Mouse (Mus musculus) telencephalon, adult 2 months (tissue): ENCODE data around the gene Hdac9.
"Not testable (repeated sequence)": the region's sequence is repeated elsewhere in the genome, so short reads cannot be mapped to it uniquely, and the experiment has no call there.

Source experiments
- DNase-seq: peaks from one replicate; pipeline ENCODE4 v3.0.0-alpha.2; 2011; ENCODE audit warnings: low read depth, low spot score

Gene Hdac9

GRCm38 (mm10) chr12:34092953-34093352 lies 823.9 kb downstream of the Hdac9 start:
- DNase-seq = no peak

GRCm38 (mm10) chr12:34091851-34092250 lies 825.0 kb downstream of the Hdac9 start:
- peak; percentile 62 for DNase-seq

GRCm38 (mm10) chr12:34087292-34087942 lies 829.5 kb downstream of the Hdac9 start:
- no peak for DNase-seq

GRCm38 (mm10) chr12:34076981-34077380 lies 839.9 kb downstream of the Hdac9 start:
- no peak for DNase-seq

DNA sequence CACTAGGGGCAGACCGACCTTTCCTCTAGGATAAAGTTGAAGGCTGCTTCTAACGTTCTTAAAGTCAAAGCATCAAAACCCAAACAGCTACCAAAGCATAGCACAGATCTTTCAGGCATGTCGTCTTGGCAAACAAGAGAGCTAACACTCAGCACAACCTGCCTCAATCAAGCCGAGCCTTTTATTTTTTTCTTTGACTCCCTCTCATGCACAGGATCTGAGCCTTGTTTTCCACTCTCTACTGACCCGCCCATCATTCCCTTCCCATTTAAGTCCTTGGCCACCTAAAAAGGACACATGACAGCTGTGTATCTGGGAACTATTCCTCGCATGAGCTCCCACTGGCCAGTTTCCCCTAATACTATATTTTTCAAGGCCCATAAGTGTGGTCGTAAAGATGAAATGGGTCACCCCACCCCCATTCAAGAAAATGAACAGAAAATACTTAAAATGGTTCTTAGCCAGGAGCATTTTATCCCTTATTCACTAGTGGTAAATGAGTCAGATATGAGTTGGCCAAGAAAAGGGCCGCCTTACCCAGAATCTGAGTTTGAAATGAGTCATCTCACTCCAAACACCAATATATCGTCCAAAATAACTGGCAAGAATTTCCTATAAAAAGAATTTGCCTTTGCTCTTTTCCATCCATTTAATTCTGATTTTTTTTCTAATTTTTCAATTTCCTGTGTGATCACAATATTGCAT lies 840.9 kb downstream of the Hdac9 start:
- no peak for DNase-seq

DNA sequence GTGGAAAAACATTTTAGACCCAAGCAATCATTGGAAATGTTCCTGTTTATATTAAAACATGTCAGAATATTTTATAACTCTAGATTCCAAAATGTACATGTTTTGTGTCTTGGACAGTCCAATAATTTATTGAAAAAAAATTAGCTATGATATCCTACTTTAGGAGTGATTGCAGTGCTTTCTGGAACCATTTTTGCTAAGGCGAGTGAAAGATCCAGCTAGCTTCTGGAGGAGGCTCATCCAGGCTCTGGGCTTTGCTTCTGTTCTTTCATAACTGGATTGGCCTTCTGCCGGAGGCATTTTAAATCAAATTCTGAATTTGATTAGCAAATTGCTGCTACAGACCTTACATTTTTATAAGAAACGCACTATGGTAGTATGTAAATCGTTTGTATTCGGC lies 864.4 kb downstream of the Hdac9 start:
- DNase-seq = no peak

GRCm38 (mm10) chr12:34052036-34052435 lies 864.9 kb downstream of the Hdac9 start:
- DNase-seq = no peak

- no peak for DNase-seq
These were observed 865.8 kb downstream of the Hdac9 start for GRCm38 (mm10) chr12:34051112-34051511.

DNA sequence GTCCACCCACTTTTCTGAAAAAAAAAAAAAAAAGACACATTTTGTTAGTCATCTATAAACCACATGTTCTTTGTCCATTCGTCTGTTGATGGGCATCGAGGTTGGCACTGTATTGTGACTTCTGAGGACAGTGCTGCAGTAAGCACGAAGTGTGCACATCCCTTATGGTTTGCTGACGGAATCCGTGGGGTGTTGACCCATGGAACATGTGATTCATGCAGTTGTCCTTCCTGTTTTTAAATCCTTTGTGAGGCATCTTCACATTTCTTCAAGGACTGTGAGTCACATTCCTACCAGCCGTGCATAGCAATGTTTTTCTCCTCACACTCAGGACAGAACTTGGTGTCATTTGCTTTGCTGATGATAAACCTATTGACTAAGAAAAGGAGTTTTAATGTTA lies 875.9 kb downstream of the Hdac9 start:
- no peak for DNase-seq

- DNase-seq = no peak
These were observed 876.8 kb downstream of the Hdac9 start for GRCm38 (mm10) chr12:34040061-34040460.

GRCm38 (mm10) chr12:34009796-34010195 lies 907.1 kb downstream of the Hdac9 start:
- DNase-seq = not testable (repeated sequence)
